Mouse (Mus musculus): ENCODE data around the gene Garnl3. TPM values are rescaled to one million over a fixed set of nuclear protein-coding genes. Genes with fewer than 3 reads are reported as not detected.

Gene Garnl3
- 0.63 and 1.4 TPM in 2 replicates for polyA plus RNA-seq (2012; rRNA removed)

DNA sequence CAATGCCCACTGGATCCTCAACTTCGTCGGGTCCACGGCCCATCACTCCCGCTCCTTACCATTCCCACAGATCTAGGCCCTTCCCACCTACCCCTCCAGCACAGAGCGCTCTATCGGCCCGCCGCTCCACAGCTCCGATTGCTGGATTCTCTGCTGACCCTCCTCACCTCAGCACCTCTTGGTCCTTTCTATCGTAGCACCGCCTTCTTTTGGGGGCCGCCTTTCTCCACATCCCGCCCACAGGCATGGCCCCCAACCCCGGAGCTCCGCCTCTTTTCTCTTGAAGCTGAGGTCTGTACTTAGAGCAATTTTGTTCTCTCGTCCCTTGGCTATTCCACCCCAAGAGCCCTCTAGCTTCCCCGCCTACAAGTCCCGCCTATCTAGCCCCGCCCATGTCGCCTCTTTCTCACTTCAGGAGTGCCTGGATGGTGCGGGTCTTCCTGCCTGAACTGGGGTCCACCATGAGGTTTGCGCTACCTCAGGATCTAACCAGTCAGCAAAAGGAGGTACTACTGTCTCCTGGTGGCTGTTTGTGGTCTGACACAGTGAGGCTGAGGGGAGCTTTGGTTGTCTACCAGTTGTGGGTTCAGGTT, at the start of gene Garnl3:
TSS of gene Garnl3 (minus strand) at position 155 of the 593 bp plus-strand sequence.
- under 1% methylated on average over 22 of the region's 22 CpGs for WGBS
- DNase-seq (ENCODE audit: low read depth, low spot score), result no peak

GRCm38 (mm10) chr2:33179930-33180630, 48.6 kb upstream of the Garnl3 start:
- 63% methylated on average over 16 of the region's 16 CpGs for WGBS
- no peak for DNase-seq (ENCODE audit: low read depth, low spot score)

DNA sequence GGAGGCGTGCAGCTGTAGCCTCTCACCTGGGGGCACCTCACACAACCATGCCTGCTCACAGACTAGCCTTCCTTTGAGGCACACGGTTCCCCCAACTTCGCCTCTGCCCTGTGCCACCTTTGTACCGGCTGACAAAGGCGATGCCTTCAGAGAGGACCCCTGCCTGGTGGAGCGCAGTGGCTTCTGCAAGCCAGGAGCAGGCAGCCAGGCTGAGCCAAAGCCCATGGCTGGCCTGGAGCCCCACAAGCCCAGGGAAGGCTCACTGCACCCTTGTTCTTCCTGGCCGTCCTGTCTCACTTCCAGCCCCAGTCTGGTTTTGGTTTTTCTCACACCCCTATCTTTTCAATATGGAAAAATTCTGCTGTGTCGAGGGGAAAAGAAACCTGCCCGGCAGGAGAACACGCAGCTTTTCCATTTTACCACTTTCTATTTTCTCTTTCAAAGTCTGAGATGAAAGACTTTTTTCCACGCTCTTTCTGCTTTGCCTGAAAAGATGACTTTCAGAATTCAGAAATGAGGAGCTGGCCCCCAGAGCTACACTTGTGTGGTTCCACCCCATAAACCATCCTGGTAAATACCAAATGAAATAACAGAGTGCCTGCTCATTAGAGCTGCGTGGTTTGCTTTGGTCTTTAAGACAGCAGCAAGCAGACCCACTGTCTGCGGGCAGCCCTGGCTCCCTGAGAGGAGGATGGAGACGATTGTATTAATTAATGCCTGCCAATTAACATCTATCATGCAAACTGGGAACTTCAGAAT, 47.9 kb upstream of the Garnl3 start:
- no peak for DNase-seq (ENCODE audit: low read depth, low spot score)
- 73% methylated on average over 14 of the region's 14 CpGs for WGBS

DNA sequence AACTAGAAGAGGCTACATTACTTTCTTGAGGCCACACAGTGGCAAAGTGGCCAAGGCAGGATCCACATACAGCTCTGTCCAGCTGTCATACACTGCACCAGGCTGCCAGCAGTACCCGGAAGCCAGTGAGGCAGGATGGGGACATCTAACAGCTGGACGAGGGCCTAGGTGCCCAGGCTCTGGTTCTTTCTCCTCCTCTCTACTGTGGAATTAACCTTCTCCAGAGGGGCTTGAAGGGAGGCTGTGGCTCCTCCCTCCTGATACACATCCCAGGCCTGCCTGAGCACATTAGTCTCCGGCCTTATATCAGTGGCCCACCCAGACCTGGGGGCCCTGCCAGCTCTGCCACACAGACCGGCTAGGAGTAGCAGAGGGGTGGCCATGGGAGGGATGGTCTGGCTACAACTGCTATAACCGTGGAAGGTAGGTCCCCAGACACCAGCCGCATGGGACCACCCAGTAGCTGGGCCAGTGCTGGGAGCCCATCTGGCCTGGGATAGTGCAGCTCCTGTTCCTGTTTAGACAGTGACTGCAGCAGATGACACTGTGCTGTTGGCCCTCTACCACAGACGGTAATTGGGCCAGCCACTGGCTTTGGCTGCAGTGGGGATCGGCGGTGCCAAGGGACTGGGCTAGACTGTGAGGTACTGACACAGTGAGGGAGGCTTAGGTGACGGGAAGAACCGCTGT, 46.9 kb upstream of the Garnl3 start:
- DNase-seq (ENCODE audit: low read depth, low spot score), result no peak
- 74% methylated on average over 11 of the region's 11 CpGs for WGBS

- no peak for DNase-seq (ENCODE audit: low read depth, low spot score)
- 48% methylated on average over 12 of the region's 12 CpGs for WGBS
Observed at GRCm38 (mm10) chr2:33177443-33178242, 46.2 kb upstream of the Garnl3 start.

DNA sequence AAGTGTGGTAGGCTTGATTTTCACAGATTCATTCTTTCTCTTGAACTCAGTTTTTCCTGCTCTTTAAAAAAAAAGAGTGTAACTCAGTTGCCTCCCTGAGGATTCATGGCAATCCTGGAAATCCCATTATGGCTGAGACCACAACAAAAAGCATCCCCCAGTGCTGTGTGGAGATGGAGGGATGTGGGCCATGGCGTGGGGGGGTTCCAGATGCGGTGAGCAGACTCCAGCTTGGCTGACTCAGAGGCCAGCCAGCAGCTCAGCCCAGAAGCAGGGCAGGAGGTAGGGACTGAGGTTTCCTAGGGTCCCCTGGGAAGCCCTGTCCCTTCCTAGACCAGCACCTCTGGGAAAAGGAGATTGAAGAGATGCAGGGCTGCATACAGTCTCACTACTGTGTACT, 45.5 kb upstream of the Garnl3 start:
- WGBS, result 75% methylated on average over 2 of the region's 2 CpGs
- DNase-seq (ENCODE audit: low read depth, low spot score), result no peak

- WGBS, result 55% methylated on average over 7 of the region's 7 CpGs
- DNase-seq (ENCODE audit: low read depth, low spot score), result no peak
Observed at GRCm38 (mm10) chr2:33176516-33176915, 45.1 kb upstream of the Garnl3 start.

DNA sequence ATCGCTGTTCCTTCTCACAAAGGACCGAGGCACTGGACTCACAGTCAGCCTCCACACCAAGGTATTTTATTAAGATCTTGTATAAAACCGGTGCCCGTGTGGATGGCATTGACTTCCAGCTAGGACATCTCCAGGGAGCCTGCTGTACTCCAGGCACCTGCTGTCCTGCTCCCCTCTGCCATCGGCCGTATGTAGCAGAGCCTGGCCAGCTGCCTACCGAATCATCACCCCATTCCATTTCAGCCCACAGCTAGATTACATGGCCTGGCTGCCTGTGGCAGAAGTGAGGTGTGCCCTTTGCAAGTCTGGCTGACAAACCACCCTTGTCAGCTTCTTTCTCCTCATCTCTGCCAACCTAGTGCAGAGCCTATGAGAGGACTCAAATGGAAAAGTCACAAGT, 42.2 kb upstream of the Garnl3 start:
- DNase-seq (ENCODE audit: low read depth, low spot score), result no peak
- 94% methylated on average over 7 of the region's 7 CpGs for WGBS

DNA sequence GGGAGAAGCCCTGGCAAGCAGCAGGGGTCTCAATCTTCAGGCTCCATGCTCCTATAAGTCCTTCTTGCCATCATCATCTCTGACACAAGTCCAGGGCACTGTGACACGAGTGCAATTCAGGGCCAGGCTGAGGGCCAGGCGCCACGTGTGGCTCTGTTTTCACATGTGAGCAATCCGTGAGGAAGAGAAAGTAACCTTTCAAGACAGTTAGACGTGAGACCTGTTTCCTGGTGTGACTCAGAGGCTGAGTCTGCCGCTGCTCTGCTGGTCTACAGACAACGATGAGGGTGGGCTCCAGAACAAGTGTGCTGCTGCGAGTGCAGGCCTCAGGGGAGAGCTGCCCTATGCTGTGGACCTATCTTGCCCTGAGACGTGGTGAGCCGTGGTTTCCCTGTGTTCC, 41.7 kb upstream of the Garnl3 start:
- WGBS, result 44% methylated on average over 10 of the region's 10 CpGs
- DNase-seq (ENCODE audit: low read depth, low spot score), result no peak

- no peak for DNase-seq (ENCODE audit: low read depth, low spot score)
- WGBS, result 72% methylated on average over 10 of the region's 10 CpGs
Observed at GRCm38 (mm10) chr2:33170777-33171565, 39.5 kb upstream of the Garnl3 start.

DNA sequence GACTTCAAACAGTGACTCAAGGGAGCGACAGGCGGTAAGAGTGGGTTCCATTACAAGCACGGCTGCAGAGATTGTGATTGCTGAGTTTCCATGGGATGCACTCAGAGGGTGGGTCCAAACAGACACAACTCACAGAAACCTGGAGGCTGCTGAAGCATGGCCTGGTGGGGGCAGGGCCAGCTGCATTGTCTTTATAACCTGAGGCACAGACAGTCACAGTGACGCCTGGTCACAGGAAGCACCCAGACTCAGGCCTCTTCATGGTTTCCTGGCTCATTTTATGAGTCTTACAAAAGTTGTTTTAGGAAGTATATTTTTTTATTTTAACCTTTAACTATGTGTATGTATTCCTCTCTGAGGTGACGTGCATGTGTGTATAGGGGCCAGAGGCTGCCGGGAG, 38.0 kb upstream of the Garnl3 start:
- 87% methylated on average over 6 of the region's 6 CpGs for WGBS
- DNase-seq (ENCODE audit: low read depth, low spot score), result no peak

GRCm38 (mm10) chr2:33167060-33167459, 35.6 kb upstream of the Garnl3 start:
- no peak for DNase-seq (ENCODE audit: low read depth, low spot score)
- 91% methylated on average over 3 of the region's 3 CpGs for whole genome bisulfite sequencing

GRCm38 (mm10) chr2:33165710-33166374, 34.4 kb upstream of the Garnl3 start:
- 59% methylated on average over 7 of the region's 7 CpGs for WGBS
- no peak for DNase-seq (ENCODE audit: low read depth, low spot score)

DNA sequence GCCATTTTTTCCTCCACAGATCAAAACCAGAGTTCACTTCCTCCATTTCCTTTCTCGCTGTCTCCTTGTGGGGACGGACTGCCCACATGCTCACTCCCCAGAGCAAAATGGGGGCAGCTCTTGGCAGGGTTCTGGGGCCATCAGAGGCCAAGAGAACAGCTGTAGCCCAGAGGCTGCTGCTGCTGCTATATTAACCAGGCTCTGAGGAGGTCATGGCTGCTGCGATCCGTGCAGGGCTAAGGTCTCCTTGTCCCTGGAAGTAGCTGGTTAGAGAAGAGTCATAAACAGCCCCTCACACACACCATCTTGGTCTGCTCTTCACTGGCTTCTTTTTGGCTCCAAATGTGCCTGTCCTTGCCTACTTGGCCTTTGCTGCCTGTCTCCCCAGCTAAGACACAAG, 33.8 kb upstream of the Garnl3 start:
- DNase-seq (ENCODE audit: low read depth, low spot score), result no peak
- WGBS, result 69% methylated on average over 4 of the region's 4 CpGs

- WGBS, result 66% methylated on average over 3 of the region's 3 CpGs
- DNase-seq (ENCODE audit: low read depth, low spot score), result no peak
Observed at GRCm38 (mm10) chr2:33164646-33165045, 33.2 kb upstream of the Garnl3 start.

GRCm38 (mm10) chr2:33162126-33162525, 30.7 kb upstream of the Garnl3 start:
- no peak for DNase-seq (ENCODE audit: low read depth, low spot score)
- WGBS, result 69% methylated on average over 2 of the region's 2 CpGs

DNA sequence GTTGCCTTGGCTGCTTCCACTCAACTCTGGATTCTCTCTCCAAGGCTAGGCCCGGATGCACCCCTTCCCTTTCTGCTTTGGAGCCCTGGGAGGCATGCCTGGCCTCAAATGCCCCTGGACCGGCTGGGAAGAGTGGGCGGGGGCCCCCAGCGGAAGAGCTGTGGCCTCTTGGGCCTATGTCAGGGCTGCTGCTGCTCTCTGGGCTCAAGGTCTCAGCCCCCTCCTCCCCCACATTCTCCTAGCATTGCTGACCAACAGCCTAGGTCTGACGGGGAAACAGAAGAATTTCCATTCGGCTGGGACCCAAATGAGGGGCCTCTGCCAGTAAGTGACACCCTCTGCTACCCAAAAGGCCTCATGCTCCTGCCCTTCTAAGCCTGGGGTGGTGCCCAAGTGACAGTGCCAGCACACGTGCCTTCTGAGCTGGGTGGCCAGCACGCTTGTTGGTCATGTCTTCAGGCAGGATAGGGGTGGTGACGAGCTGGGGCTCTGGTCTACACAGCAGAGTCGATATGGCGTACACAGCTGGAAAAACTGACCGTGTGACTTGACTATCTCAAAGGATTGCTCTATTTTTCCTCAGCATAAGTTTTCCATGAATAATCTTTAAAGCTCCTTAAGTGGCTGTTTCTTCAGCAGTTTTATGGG, 29.0 kb upstream of the Garnl3 start:
- 63% methylated on average over 12 of the region's 12 CpGs for WGBS
- no peak for DNase-seq (ENCODE audit: low read depth, low spot score)

DNA sequence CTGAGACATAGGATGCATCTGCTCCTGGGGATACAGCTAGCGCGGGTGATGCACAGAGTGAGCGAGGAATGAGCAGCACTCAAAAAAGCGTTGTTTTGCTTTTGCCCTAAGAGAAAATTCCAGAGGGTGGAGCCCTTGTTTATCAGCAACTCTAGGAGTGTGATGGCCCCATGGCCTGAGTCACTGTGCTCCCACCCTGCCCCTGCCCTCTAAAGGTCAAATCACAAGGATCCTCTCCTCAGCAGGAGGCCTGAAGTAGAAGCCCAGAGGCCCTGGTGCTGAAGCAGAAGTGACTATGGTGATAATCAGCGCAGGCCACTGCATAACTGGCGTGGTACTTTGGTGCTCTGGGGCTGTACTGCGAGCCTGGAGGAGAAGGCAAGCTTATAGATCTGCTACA, 28.1 kb upstream of the Garnl3 start:
- 87% methylated on average over 7 of the region's 7 CpGs for WGBS
- DNase-seq (ENCODE audit: low read depth, low spot score), result no peak

Data from large intestine, adult 2 months (tissue).